Mouse (Mus musculus) monocyte, adult 5-6 weeks (primary cell): ENCODE results near the gene Pabpc4. TPM values are rescaled to one million over a fixed set of nuclear protein-coding genes. Genes with fewer than 3 reads are reported as not detected.
"Not testable (repeated sequence)": the region's sequence is repeated elsewhere in the genome, so short reads cannot be mapped to it uniquely, and the experiment has no call there.

ENCODE experiments used
- ATAC-seq: fragments of 153-309, 156-312 bp; replicated peaks from 2 replicates; pipeline ENCODE4 v1.8.0; 2017; ENCODE audit warnings: mild to moderate bottlenecking; ENCODE audit not compliant: low TSS enrichment, insufficient number of reproducible peaks, severe bottlenecking, poor library complexity, low FRiP score
- total RNA-seq: library from RNA; stranded (forward); fragments of 200-1000, 200-491, 200-594 nt; gene quantifications from 3 replicates; pipeline ENCODE4 v1.2.3, GENCODE M21; 2017

Pabpc4 gene
- total RNA-seq, 1 experiment from 2014 or later, result 23.4 TPM

DNA sequence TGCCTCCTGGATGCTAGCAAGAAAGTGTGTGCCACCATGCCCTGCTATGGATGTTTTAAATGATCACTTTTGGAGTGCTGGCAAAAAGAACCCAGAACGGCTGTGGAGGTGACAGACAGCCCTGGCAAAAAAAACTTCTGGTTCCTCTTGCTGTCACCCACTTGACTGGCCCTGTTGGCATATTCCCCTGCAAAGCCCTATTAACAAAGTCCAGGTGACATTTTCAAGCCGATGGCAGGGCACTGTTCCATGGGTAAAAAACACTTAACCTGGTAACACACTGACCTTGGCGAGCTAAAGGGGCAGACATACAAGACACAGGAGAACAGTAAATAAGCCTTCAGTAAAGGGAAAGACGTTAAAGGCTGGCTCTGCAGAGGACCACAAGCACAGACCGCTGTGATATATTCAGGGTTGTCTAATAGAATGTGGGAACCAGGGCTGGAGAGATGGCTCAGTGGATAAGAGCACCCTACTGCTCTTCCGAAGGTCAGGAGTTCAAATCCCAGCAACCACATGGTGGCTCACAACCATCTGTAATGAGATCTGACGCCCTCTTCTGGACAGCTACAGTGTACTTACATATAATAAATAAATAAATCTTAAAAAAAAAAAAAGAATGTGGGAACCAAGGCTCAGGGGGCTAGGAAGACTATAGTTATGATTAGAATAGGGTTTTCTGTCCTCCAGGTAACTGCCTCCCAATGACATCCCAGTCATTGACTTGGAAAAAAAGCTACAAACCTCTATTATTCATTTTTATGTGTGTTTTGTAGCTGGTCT is 31.7 kb downstream of the Pabpc4 start:
- ATAC-seq, result no peak

DNA sequence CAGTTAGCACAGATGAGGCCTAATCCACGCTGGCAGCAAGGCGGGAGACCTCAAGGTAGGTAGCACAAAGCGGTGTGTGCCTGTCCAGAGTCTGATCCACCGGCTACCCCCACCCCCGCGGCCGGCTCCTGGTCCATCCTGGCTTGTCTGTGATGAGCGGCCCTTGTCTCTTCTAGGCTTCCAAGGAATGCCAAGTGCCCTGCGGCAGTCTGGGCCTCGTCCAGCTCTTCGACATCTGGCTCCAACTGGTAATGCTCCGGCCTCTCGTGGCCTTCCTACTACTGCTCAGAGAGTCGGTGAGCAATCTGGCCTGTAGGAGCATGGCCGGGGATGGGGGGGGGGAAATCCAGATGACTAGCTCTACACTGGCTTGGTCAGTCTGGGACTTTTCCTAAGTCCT is 32.9 kb downstream of the Pabpc4 start:
- not testable (repeated sequence) for ATAC-seq

DNA sequence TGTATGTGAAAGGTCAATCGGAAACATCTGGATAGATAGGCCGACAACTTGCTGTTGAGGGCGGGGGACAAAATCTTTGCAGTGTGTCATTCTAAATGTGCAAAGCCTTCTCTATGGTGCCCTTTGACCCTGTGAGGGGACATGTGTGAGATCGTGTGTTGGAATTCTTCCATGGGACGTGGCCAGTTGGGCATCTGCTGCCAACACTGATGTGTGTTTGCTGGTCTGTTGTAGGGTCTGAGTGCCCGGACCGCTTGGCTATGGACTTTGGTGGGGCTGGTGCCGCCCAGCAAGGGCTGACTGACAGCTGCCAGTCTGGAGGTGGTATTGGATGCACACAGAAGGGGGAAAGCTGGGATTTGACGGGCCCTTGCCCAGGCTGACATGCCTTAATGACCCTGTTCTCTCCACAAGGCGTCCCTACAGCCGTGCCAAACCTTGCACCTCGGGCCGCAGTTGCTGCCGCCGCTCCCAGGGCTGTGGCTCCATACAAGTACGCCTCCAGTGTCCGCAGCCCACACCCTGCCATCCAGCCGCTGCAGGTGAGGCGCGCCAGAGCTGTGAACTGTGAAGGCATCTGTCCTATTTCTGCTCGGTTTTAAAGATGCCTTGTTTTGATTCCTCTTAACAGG is 33.5 kb downstream of the Pabpc4 start:
- no peak for ATAC-seq

DNA sequence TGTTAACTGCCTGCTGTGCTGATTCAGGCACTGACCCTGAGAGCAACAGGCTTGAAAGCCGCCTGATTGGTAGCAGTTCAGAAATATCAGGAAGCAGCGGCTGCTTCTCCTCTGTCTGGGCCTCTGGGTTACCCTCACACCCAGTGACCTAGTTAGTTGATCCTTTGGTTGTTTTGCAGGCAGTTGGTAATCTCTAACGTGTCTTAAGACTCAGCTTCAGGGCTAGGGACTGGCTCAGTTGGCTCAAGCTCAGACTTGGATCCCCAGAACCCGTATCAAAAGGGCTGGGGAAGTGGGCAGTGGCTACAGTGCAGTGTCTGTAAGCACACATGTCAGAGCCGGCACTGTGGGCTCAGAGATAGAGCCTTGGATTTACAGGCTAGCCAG is 34.0 kb downstream of the Pabpc4 start:
- ATAC-seq, result no peak

GRCm38 (mm10) chr4:123297195-123297960 is 35.2 kb downstream of the Pabpc4 start:
- no peak for ATAC-seq

GRCm38 (mm10) chr4:123298226-123298625 is 36.1 kb downstream of the Pabpc4 start:
- no peak for ATAC-seq

DNA sequence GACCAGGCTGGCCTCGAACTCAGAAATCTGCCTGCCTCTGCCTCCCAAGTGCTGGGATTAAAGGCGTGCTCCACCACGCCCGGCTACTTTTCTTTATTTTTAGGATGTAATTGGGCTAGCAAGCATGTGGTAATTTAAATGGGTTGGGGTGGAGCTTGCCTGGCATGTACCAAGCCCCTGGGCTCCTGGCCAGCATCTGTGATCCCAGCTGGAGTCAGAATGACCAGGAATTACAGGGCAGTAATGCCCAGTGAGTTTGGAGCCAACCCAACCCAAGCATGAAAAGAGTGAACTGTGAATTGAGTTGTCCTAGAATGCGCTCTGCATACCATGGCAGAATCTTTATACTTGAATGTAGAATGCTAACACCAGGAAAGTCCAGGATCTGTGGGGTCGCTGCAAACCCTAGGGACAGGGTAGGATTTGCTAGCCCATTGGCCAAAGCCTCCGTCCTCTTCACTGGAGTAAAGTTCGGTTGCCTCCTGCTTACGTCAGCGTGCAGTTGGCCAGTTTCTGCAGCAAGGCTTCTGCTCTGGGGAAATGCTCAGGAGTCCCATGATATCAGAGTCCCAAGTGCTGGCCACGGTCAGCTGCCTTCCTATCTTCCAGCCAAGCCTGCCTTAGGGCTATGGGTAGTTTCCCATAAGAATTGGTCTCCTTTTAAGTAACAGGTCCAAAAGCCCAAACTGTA is 37.0 kb downstream of the Pabpc4 start:
- no peak for ATAC-seq

- ATAC-seq, result peak; percentile 86; the same call in 1 of the 2 replicates
Observed at GRCm38 (mm10) chr4:123305789-123306188, 43.6 kb downstream of the Pabpc4 start.

- ATAC-seq, result no peak
Observed at GRCm38 (mm10) chr4:123306999-123307398, 44.8 kb downstream of the Pabpc4 start.

GRCm38 (mm10) chr4:123308292-123308691 is 46.1 kb downstream of the Pabpc4 start:
- ATAC-seq, result no peak

GRCm38 (mm10) chr4:123311845-123312244 is 49.7 kb downstream of the Pabpc4 start:
- ATAC-seq, result no peak

DNA sequence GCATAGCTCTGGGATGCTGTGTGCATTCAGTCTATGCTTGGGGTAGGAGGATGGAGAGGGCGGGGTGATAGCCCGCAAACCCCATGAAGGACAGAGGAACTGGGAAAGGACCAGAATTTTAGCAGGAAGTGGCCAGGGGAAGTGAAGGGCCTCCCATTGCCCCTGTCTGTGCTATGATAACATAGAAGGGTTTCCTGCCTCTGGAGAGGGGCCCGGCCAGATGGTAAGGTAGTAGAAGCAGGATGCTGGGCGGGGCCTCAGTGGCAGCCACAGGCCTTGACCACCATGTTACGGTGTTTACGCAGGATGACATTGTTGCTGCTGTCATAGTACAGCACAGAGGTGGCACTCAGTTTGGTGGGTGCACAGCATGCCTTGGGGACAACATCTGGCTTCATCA is 50.9 kb downstream of the Pabpc4 start:
- ATAC-seq, result 0 out of 2 replicates have a peak, but pooled peaks have one; percentile 11

DNA sequence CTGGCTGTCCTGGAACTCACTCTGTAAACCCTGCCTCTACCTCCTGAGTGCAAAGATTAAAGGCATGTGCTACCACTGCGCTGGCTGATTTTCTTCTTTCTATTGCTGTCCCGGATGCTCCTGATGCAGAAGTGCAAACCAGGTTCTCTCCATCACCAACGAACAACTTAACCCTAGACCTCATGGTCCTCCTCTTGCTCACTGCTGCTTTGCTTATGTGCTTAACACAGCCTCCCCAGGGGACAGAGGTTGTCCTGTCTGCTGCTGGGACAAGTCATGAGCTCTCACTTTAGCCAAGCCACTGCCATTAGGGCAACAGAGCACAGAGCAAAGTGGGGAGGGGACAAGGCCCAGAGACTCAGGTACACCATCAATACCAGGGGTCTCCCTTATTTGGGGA is 52.3 kb downstream of the Pabpc4 start:
- no peak for ATAC-seq

DNA sequence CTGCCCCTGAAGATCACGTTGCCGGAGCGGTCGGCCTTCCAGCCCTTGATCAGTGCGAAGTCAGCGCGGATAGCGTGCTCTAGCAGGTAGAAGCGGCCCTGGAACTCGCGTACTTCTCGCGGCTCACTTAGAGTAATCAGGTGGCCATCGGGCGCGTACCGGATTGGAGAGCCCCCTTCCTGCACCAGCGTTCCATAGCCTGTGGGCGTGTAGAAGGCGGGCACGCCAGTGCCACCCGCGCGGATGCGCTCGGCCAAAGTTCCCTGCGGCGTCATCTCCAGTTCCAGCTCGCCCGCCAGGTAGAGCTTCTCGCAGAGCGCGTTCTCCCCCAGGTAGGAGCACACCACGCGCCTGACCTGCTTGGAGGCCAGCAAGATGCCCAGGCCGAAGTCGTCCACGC is 60.8 kb downstream of the Pabpc4 start:
- not testable (repeated sequence) for ATAC-seq

- no peak for ATAC-seq
Observed at GRCm38 (mm10) chr4:123323534-123323933, 61.4 kb downstream of the Pabpc4 start, which contains the start of gene Oxct2a. Oxct2a (minus strand) TSS chr4:123323634.

- ATAC-seq, result no peak
Observed at GRCm38 (mm10) chr4:123326087-123326486, 63.9 kb downstream of the Pabpc4 start.

DNA sequence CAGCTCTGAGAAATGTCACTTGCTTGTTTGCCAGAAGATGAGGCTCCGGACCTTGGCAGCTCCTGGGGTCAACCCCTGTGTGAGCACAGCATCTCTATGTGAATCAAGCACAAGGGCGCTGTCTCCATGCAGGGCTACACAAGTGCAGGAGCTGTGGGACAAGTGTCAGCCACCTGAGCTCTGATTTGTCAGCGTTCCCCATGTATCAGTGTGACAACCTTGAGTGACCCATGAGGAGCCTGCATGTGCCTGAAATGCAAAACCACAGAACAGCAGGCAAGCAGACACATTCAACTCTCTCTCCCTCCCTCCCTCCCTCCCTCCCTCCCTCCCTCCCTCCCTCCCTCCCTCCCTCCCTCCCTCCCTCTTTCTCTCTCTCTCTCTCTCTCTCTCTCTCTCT is 65.5 kb downstream of the Pabpc4 start:
- no peak for ATAC-seq

DNA sequence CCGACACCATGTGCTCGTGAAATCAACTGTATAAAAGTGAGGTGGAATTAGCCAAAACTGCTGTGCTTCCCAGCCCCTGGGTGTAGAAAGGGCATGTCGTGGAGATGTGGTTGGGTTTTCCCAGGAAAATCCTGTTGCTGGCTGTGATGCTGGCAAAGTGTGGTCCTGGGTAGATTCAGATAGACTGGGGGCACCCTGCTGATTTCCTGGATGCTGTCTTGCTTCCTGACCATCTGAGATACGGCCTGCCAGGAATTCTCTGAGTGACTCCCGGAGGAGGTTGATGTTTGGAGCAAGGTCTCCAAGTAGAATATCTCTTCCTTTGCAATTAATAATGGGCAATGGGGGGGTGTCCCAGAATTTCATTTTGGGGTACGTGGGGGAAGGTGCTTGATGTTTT is 66.8 kb downstream of the Pabpc4 start:
- ATAC-seq, result no peak

DNA sequence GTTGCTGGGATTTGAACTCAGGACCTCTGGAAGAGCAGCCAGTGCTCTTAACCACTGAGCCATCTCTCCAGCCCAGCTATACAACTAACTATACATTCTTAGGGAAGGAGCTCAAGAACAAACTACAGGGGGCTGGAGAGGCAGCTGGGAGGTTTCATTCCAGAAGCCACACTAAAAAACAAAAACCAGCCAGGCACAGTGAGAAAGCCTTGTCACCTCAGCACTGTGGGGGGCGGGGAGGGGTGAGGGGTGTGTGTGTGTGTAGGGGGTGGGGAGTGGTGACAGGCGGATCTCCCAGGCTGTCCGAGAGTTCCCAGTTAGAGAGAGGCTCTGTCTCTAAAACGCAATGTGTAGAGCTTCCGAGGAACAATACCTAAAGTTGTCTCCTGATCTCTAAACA is 69.2 kb downstream of the Pabpc4 start:
- ATAC-seq, result no peak
